Mouse (Mus musculus): ENCODE results near the gene Ripor2.
"Not testable (repeated sequence)": the region's sequence is repeated elsewhere in the genome, so short reads cannot be mapped to it uniquely, and the experiment has no call there.

Gene Ripor2

DNA sequence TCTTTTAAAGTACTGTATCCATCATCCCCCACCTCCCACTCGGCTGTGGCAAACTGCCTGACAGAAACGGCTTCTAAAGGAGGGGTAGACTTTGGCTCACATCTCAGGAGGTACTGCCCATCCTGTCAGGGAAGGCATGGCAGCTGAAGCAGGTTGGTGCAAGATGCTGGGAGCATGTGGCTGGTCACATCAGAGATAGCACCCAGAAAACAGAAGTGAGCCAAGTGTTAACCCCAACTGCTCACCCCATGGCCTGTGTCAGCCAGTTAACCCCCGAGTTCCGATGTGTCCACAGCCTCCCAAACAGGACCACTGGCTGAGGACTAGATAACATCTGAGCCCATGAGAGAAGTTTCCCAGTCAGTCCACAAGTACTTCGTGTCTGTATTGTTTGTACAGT lies 133.6 kb downstream of the Ripor2 start:
- no peak for DNase-seq

DNA sequence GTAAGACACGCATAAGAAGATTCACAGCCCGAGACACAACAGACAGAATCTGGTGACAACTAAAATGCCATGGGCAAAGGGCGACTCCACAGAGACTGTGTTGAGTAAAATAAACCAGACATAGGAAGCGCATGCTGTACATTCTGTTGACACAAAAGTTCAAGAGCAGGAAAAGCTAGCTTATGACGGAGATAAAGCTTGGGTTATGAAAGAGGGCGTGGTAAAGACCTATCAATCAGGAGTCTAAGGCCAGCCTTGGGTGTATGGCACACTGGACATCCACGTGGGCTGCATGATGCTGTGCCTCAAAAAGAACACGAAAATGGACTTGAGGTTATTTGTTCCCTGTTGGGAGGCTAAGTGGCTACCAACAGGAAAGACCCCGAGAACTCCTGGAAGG lies 134.5 kb downstream of the Ripor2 start:
- no peak for DNase-seq

DNA sequence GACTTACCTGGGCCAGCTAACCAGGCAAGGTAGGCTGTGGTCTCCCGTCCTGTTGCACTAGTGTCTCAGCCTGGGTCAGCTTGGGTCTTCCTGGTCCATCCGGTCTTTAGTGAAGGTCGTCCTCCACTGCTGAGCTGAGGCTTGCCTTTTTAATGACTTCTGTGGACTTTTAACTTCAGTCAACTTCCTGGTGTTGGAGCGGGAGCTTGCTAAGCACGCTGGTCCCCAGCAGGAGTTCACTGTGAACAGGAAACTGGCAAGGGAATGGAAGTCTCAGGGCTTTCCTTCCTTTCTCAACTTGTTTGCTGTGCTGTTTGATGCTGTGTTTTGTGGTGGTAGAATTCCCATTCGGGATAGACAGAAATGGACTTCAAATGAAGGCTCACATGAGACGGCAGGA lies 135.7 kb downstream of the Ripor2 start:
- DNase-seq, result no peak

DNA sequence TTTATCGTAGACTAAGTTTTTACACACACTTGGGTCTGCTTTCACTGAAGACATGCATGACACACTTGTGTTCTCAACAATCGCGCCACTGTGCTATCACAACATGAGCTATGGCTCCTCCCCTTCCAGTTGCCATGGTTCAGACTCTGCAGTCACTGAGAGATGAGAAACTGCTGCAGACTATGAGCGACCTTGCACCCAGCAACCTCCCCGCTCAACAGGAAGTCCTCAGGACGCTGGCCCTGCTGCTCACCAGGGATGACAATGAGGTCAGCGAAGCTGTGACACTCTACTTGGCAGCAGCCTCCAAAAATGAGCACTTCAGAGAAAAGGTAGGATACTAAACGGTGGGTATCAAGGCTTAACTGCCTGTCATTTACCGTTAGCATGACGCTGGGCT lies 139.5 kb downstream of the Ripor2 start:
- no peak for DNase-seq

DNA sequence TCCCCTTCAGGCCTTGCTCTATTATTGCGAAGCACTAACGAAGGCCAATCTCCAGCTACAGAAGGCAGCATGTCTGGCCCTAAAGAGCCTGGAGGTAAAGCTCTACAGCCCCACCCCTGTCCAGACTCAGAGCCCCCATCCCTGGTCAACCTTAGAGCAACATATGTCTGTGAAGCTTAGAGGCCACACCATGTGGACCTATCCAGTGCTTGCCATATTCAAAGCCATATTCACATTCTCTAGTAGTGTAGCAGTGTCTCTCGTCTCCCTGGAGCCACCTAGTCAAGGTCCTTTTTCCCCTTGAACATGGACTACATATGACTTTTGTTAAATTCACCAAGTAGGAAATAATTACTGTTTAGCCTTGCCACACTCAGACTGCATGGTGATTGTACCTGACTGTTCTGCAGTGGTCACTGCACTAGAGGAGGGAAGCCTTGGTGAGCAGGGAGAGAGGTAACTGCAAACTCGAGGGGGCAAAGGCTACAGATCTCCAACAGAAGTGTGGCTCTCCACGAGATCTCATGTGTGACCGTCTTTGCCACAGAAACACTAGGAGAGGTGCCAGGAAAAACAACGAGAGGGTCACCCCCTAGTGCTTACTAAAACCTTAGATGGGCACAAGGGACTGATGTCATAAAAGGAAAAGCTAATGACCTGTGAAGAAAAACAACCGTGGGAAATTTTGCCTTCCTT lies 141.9 kb downstream of the Ripor2 start:
- no peak for DNase-seq

DNA sequence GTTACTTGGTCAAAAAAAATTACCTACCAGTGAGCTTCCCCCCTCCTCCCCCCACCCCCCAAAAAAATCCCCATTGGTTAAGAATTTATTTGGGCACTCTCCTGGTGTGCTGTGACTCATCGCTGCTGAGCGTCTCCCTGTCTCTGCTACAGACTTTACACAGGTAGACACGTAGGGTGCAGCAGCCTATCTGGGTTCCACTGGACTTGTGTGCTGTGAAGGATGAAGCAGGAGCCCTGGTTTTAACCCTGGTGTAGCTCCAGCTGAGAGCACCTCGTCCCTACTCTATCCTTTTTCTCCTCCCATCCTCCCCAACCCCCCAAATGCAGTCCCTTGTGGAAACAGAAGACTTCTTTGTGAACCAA lies 142.4 kb downstream of the Ripor2 start:
- no peak for DNase-seq

DNA sequence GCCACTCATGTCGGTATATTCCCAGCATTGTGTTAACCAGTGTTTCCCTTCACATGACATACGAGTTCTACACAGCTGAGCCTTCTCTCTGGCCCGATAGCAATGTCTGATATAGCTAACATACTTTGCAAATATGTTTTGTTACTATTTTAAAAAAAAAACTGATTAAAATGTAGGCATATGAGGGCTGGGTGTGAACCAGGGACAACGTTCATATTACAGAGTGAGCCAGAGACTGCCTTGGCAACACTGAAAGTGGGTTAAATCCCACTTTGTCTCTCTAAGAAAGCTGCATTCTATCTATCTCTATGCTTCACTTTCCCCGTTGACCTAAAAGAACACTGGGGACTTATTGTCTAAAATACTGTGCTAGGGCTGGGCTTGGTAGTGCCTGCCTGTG lies 147.1 kb downstream of the Ripor2 start:
- no peak for DNase-seq

DNA sequence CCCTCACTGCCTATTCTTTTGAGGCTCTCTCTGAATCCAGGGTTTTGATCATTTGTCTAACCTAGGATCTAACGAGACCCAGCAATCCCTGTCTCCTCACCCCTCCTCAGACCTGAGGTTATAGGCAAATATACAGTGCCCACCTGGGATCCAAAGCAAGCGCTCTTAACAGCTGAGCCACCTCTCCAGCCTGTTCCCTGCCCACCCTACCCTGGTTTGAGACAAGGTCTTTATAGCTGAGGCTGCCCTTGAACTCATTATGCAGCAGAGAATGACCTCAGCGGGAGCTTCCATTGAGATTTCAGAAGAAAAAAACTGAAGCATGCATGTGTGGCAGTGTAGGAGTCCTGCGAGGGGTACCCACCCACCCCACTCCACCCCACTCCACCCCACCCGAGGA lies 152.5 kb downstream of the Ripor2 start:
- no peak for DNase-seq

DNA sequence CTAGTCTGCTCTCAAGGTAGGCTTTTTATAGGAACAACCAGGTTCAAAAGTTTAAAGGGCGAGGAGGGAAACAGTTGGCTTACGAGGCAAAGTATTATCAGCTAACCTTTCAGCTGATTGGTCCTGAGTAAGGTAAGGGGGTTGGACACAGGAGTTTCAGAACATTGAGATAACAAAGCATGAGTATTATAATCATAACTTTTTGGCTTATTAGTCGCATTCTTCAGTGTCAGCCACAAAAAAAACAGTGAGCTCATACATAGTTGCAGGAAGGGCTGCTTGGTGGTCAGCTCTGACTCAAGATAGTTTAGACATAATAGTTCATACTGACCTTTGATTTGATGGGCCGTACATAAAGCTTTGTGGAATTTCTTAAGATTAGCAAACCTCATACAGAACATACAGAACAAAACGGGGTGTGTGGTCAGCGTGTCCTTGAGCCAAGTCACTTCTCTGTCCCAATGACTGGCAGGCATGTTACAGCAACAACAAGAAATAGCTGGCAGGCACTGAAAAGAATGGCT lies 153.7 kb downstream of the Ripor2 start:
- DNase-seq, result no peak

- DNase-seq, result no peak
These were observed 159.0 kb downstream of the Ripor2 start, which contains the start of gene Armh2 for GRCm38 (mm10) chr13:24741028-24741427. Armh2 (plus strand) TSS chr13:24741232.

- DNase-seq, result no peak
These were observed 165.8 kb downstream of the Ripor2 start for GRCm38 (mm10) chr13:24747823-24748222.

GRCm38 (mm10) chr13:24750807-24751206 lies 168.8 kb downstream of the Ripor2 start:
- no peak for DNase-seq

DNA sequence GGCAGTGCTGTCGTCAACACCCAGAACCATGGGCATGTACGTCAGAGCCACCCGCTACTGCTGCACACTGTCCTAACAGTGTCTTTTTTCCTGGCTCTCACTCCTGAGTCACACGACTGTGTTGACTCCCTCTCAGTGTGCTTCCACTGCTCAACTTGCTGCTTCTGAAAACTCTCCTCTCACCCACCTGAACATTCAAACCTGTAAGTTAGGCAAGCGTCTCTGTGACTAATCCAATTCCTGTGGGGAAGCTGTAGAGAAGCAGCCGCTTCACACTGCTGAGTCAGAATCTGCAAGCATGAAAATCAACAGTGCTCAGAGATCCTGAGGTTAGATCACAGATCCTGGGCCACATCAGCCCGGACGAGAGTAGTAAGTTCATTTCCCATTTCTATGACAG lies 169.4 kb downstream of the Ripor2 start:
- no peak for DNase-seq

DNA sequence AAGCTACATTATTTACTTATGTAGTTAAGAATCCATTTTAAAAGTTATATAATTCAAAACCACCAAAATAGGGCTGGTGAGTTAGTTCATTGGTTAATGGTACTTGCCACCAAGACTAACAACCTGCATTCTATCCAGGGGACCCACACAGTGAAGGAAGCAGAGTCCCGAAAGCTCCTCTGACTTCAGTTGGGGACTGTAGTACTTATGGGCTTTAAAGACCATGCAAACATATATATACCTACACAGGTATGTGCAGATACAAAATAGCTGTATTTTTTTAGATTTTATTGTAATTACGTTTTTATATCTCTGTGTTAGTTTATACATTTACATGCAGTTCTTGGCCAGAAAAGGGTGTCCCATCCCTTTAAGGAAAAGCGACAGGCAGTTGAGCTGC lies 174.8 kb downstream of the Ripor2 start:
- DNase-seq, result no peak

DNA sequence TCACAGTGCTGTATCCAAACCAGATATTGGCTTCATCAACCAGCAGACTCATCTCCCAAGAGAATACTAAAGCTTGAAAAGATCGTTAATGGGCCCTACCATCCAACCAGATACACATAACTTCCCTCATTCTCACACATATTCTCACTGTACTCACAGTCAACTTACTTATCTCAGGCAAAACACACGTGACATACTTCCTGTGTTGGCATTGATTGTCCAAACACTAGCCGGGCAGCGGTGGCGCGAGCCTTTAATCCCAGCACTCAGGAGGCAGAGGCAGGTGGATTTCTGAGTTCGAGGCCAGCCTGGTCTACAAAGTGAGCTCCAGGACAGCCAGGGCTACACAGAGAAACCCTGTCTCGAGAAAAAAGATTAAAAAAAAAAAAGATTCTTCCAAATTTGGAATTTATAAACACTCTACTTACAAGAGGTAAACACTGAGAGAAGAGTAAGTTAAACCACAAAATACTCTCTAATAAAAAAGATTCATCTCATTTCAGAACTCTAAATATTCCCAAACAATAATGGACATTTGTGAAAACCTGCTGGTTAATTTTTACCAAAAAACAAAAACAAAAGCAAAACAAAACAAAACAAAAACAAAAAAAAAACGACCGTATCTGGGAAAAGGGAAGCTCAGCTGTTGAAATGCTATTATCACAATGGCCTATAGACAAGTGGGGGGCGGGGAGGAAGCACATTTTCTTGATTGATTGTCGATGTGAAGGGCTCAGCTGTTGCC lies 176.0 kb downstream of the Ripor2 start:
- no peak for DNase-seq

GRCm38 (mm10) chr13:24759451-24759850 lies 177.5 kb downstream of the Ripor2 start:
- no peak for DNase-seq

DNA sequence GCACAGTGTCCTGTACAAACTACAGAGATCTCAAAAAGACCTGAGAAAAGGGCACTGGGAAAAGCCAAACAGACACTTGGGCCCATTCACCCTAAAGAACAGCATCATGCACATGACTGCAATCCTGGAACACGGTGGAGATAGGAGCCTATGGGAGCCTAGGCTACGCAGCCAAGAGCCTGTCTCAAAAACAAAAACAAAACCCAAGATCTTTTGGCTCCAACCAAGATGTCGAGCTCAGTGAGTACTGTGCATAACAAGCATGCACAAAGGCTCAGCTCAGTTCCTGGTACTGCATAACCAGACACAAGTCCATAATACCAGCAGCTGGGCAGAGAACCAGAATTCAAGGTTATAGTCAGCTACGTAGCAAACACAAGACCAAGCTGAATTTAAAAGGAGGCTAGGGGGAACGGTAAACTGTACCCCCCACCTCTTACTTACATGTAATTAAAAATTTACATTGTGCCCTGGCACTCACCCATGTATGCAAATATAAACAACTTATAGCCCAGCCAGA lies 178.4 kb downstream of the Ripor2 start:
- no peak for DNase-seq

GRCm38 (mm10) chr13:24761083-24761402 lies 179.1 kb downstream of the Ripor2 start:
- DNase-seq, result no peak

DNA sequence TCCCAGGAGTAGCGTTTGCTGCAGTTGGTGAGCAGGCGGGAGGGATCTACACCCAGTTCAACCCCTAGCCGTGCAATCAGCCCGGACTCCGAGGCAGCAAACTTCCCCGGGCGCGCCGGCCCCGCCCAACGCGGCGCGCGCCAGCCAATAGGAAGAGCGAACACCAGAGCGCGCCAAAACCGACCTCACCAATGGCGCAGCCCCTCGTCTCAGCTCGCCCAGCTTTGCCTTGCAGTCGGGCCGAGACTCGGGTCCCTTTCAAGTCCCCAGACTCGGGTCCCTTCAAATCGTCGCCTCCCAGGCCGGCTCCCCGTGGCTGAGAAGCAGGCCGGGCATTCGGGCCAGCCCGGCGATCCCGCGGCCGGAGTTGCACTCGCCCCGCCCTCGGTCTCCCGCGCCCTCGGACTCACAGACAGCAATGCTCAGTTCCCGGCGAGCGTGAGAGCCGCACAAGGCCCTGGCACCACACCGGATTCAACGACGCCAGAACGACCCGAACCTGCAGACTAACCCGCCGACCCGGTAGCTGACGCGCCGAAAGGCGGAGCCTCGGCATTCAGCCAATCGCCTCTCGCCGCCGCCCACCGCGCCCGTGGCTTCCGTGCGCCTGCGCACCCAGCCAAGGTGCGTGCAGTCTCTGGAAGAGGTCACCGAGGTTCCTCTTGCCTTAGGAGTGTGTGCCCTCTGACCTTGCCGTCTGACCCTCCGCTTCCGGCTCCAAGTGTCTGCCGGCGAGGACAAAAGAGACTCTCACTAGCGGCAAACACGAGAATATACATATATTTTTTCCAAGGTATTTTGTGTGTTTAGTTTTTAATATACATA lies 179.6 kb downstream of the Ripor2 start, which contains the start of gene Gmnn:
TSS of gene Gmnn (minus strand) at position 521 of the 825 bp plus-strand sequence.
- peak; percentile 90 for DNase-seq

- no peak for DNase-seq
These were observed 180.3 kb downstream of the Ripor2 start for GRCm38 (mm10) chr13:24762254-24762653.

DNA sequence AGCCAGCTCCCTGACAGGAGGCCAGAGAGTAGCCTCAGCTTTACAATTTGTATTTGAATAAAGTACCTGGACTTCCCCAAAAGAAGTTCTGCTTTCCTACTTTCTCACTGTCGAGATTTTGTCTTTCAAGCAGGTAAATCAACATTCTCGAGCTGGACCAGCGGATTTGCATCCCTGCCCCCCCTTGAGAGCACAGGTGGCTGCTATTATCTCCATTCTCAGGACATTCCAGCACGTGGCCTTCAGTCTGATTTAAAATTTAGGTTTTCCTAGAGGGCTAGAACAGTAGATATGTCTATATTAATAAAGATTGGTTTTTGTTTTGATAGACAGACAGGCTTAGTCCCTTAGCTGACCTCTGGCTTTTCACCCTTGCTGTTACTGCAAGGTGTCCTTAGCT lies 185.8 kb downstream of the Ripor2 start:
- not testable (repeated sequence) for DNase-seq

- DNase-seq, result not testable (repeated sequence)
These were observed 189.5 kb downstream of the Ripor2 start for GRCm38 (mm10) chr13:24771482-24771881.

- peak; percentile 51 for DNase-seq
These were observed 194.3 kb downstream of the Ripor2 start for GRCm38 (mm10) chr13:24776146-24776844.

Data from kidney, adult 18-20 months (tissue).